Mouse (Mus musculus) MEL (cell line): ENCODE measurements around the gene Pkd1l2.

Source experiments
- ETS1 ChIP-seq: IDR thresholded peaks from 2 replicates; pipeline ENCODE4 v1.6.1; 2012; ENCODE audit warnings: low read depth, mild to moderate bottlenecking, inconsistent platforms, low read length, improper control_type of control experiment, moderate library complexity
- GATA1 ChIP-seq: IDR thresholded peaks from 2 replicates; pipeline ENCODE4 v1.6.1; 2011; ENCODE audit warnings: low read depth, low read length, improper control_type of control experiment
- MAX ChIP-seq: IDR thresholded peaks from 2 replicates; pipeline ENCODE4 v1.6.1; 2011; ENCODE audit warnings: low read length, improper control_type of control experiment
- MXI1 ChIP-seq: IDR thresholded peaks from 2 replicates; pipeline ENCODE4 v1.6.1; 2011; ENCODE audit warnings: mild to moderate bottlenecking, low read depth, low read length, improper control_type of control experiment
- NELFE ChIP-seq: IDR thresholded peaks from 2 replicates; pipeline ENCODE4 v1.6.1; 2011; ENCODE audit warnings: low read depth, low read length, improper control_type of control experiment
- RAD21 ChIP-seq: IDR thresholded peaks from 2 replicates; pipeline ENCODE4 v1.6.1; 2011; ENCODE audit warnings: mild to moderate bottlenecking, low read depth, low read length, improper control_type of control experiment
- TAL1 ChIP-seq: IDR thresholded peaks from 2 replicates; pipeline ENCODE4 v1.6.1; 2012; ENCODE audit warnings: mild to moderate bottlenecking, inconsistent platforms, low read length, moderate library complexity, mixed read lengths
- TBP ChIP-seq: IDR thresholded peaks from 2 replicates; pipeline ENCODE4 v1.8.0; 2011; ENCODE audit warnings: low read depth, low read length, improper control_type of control experiment
- USF1 ChIP-seq: IDR thresholded peaks from 2 replicates; pipeline ENCODE4 v1.6.1; 2014; ENCODE audit warnings: low read depth, mild to moderate bottlenecking, inconsistent platforms, low read length, improper control_type of control experiment, moderate library complexity
- ZMIZ1 ChIP-seq: IDR thresholded peaks from 2 replicates; pipeline ENCODE4 v1.6.1; 2012; ENCODE audit warnings: low read depth, mild to moderate bottlenecking, inconsistent platforms, low read length, improper control_type of control experiment, moderate library complexity
- ZNF384 ChIP-seq: IDR thresholded peaks from 2 replicates; pipeline ENCODE4 v1.6.1; 2012; ENCODE audit warnings: low read depth, mild to moderate bottlenecking, inconsistent platforms, low read length, improper control_type of control experiment

- TF ChIP-seq USF1 = no peak
- TF ChIP-seq ETS1 = peak; percentile 97
- TF ChIP-seq NELFE = peak; percentile 26; the same call in 1 of the 2 replicates
- TF ChIP-seq RAD21 = no peak
- no peak; the same call in none of the 2 replicates for TF ChIP-seq MXI1
- TF ChIP-seq GATA1 = peak; percentile 99
- TF ChIP-seq MAX = 0 out of 2 replicates have a peak, but pooled peaks have one; percentile 15
- peak; percentile 58; the same call in 1 of the 2 replicates for TF ChIP-seq ZMIZ1
- TF ChIP-seq TAL1 = peak; percentile 94
- peak; percentile 84 for TF ChIP-seq TBP
- no peak for TF ChIP-seq ZNF384
Observed at GRCm38 (mm10) chr8:117085521-117085920, 3.3 kb upstream of the Pkd1l2 start.
